Mouse (Mus musculus) c-Kit-positive CD71-positive TER-119-negative erythroid progenitor cells, embryonic 14.5 days (primary cell): ENCODE data around the gene Jak1.

Source experiments
- DNase-seq: peaks from one replicate; pipeline ENCODE4 v3.0.0-alpha.2; 2013; ENCODE audit warnings: low read depth

Jak1 gene

GRCm38 (mm10) chr4:101264741-101265513 is at the start of gene Jak1:
Jak1 (minus strand) TSS chr4:101265282.
- peak; percentile 97 for DNase-seq

GRCm38 (mm10) chr4:101312055-101312454 is 47.0 kb upstream of the Jak1 start:
- no peak for DNase-seq

- DNase-seq: no peak
Observed at GRCm38 (mm10) chr4:101308166-101308565, 43.1 kb upstream of the Jak1 start.

DNA sequence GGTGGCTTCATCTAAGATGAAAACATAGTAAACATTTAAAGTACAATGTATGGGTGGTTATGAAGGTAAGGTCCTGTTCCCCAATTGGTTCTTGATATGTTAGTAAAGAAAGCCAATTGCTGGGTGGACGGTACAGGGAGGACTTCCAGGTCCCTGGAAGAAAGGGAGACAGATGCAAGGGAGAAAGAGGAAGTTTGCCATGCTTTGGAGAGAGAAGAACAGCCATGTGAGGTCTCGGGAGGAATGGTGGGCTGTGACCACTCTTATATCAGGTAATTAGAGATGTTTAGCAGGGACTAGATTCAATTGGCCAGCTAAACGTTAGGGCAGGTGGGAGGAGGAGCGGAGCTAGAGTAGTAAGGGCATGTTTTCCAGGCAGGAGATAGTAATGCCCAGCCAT is 42.2 kb upstream of the Jak1 start:
- no peak for DNase-seq

DNA sequence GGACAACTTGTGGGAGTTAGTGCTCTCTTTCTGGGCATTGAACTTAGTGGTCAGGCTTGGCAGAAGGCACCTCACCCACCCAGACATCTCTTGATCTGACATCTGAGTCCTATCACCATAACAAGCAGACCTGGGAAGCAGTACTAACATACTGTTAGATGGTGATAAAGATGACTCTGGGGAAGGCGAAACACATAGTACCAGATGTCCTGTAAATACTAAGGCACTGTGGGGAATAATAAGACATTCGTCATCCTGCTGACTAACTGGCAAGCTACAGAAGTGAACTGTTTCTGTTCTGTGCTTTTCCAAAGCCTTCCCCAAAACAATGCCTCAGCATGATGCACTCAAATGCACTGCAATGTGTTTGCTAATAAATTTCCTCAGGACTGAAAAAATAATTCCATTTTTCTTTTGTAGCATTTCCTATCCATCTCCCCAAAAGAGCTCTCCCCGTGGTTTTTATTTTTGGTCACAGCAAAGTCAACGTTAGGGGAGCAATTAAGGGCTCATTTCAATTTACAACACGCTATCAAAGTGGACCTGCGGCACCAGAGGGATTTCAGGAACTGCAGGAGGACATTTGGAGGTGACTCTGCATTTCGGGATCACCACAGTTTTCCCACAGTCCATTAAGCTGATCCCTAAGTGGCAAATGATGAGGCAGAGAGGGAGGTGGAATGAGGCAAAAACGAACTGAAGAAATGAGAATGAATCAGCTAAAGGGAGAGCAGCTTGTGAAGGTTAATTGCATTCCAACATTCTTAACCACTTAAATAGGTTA is 41.2 kb upstream of the Jak1 start:
- DNase-seq: no peak

DNA sequence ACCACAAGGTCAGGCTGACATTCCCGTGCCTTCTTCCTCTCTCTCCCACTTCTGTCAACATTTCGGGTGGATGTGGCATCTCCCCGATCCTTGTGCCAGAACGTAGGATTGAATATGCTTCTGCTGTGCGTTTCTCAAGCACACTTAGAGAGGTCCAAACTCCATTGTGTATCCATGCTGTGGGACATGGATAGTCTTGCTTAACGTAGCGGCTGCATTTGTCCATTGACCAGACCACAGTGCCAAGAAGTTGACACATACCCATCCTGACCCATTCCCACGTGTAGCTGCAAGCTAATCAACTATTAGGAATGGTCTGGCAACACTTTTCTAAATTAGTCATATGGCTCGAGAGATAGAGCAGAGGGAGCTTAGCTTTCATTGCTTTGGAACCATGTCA is 40.0 kb upstream of the Jak1 start:
- DNase-seq: no peak

- DNase-seq: no peak
Observed at GRCm38 (mm10) chr4:101304114-101304513, 39.0 kb upstream of the Jak1 start.

GRCm38 (mm10) chr4:101300392-101300910 is 35.4 kb upstream of the Jak1 start:
- no peak for DNase-seq

DNA sequence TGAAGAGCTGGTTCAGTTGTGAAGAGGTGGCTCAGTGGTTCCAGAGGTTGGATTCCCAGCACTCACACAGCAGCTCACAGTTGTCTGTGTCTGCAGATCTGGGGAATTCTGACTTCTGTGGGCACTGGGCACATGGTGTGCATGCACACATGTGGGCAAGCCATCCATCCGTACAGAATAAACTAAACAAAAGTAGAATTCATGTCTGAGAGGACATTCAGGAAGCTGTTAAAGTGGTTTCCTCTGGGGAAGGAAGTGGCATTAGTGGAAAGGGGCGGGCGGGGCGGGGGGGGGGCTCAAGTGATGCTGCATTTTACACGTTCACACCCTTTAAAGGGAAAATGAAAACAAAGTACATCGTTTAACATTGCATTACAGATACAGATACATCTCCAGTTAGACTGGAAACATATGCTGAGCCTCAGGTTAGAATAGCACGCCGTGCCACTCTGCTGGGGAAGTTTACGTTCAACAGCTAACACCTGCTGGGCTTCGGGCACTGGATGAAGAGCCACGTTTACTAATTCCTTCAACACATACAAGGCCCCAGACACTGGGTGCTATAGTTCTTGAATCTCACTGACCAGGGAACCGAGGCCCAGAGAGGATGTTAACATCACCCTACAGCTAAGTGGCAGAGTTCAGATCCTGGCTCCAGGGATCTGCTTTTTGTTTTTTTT is 33.4 kb upstream of the Jak1 start:
- DNase-seq: no peak

DNA sequence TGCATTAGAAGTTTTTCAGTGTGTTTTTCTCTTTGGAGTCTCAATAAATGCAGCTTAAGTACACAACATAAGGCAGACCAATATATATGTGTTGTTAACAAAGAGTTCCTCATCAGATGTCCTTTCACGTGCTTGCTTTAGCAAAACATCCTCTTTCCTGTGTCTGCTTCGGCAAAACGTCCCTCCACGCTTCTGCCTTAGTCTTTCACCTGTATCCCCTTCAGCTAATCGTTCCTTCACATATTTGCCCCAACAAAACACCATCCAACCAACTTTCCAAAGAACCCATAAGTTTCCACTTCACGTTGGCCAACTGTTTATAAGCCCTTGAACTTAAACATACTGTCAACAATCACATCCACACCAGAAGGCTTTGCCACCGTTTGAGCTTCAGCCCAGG is 31.8 kb upstream of the Jak1 start:
- DNase-seq: no peak

GRCm38 (mm10) chr4:101295788-101296187 is 30.7 kb upstream of the Jak1 start:
- no peak for DNase-seq

DNA sequence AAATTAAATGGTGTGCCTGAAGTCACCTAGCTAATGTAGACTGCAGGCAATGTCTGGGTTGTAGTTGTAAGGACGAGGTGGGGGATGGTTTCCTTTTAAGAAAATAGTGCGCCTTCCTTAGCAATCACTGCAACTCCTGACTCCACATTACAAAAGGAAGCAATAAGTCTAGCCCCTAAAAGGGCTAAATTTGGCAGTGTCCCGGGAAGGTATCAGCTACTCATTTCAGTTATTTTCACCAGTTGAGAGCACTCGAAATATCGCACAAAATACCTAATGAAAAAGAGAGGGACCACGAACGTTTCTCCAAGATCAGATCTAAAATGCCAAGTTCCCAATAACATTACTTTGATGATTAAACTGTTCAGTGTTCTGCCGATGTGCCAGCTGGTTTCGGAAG is 28.6 kb upstream of the Jak1 start:
- DNase-seq: no peak

- DNase-seq: peak; percentile 24
Observed at GRCm38 (mm10) chr4:101292736-101293541, 27.9 kb upstream of the Jak1 start.

DNA sequence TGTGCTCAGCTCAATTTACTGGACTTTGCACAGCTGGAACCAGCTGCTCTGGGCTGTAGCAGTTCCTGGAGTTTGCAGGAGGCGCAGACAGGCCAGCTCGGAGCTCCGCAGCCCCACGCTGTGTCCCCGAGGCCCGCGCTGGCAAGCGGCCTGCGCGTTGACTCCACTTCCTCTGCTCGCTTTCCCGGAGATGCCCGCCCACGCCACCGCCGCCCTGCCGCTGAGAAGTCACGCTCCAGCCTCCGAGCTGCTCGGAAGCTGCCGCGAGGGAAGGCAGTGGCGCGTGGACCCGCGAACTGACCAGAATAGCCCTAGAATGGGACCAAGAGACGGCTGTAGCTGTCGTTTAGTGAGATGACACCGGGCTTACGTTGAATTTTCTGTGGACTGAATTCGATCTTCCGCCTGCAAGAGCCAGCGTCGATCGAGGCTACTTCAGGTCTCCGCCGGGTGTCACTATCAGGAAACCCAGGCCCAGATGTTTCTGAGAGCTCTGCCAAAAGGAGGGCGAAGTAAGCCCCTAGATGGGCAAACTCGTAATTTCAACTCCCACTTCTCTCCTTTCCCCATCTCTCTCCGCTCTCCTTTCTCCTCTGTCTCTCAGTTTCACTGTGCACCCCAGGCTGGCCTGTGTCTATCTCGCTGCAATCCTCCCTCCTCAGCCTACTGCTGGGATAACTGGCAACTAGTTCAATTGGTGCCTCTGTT is 27.1 kb upstream of the Jak1 start:
- peak; percentile 46 for DNase-seq

GRCm38 (mm10) chr4:101288292-101288691 is 23.2 kb upstream of the Jak1 start:
- no peak for DNase-seq

- DNase-seq: no peak
Observed at GRCm38 (mm10) chr4:101286562-101286961, 21.5 kb upstream of the Jak1 start.

DNA sequence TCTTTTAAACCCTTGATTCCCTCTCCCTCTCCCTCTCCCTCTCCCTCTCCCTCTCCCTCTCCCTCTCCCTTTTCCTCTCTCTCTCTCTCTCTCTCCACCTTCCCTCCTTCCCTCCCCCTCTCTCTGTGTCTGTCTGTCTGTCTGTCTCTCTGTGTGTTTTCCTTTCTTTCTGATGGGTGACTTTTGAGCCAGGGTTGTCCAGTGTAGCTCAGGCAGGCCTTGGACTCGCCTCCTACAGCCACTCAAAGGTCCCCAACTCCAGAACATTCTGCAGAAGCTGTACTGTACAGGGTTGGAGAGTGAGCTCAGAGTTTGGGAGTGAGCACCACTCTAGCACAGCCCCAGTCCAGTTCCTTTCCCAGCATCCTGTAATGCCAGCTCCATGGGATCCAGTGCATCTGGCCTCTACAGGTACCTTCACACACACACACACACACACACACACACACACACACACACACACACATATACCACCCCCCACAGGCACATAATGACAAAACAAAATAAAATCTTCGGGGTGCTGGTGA is 20.9 kb upstream of the Jak1 start:
- no peak for DNase-seq

- DNase-seq: no peak
Observed at GRCm38 (mm10) chr4:101283938-101284337, 18.9 kb upstream of the Jak1 start.

GRCm38 (mm10) chr4:101282237-101282636 is 17.2 kb upstream of the Jak1 start:
- DNase-seq: no peak

GRCm38 (mm10) chr4:101280119-101280518 is 15.0 kb upstream of the Jak1 start:
- no peak for DNase-seq
